Mouse (Mus musculus) heart, postnatal 36 days (tissue): ENCODE measurements around the gene Il1rl1. TPM values are rescaled to one million over a fixed set of nuclear protein-coding genes. Genes with fewer than 3 reads are reported as not detected.

Experiments used
- DNase-seq, 2 experiments: peaks; one replicate each; pipeline ENCODE4 v3.0.0; 2021 to 2022
- intact Hi-C: fragments of 180-260 bp; cut with DNase I; formaldehyde crosslinking; loops from one replicate; pipeline ENCODE4 v1.15.1; 2025
- total RNA-seq, 2 experiments: library from RNA; stranded (reverse); gene quantifications; 2 replicates each; pipeline ENCODE4 v1.2.3; 2021

The Il1rl1 gene
- total RNA-seq, 2 experiments from 2014 or later = 0.80 to 0.87 TPM

DNA sequence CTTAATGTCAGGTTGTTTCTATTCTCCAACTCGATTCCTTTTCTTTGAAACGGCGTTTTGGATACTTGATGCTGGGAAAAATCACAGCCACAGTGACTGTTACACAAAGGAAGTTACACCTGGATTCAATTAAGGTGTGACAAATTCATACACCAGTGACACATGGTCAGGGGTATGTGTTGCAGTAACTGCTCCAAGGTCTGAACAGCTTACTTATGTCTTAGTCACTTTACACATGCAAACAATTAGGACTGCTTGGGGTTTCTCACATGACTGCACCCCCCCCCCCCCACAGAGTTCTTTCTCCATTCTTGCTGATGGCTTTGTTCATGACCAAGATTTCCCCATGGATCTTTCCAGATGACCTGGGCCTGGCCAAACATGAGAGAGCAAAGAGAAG is 6.6 kb downstream of the Il1rl1 start:
- DNase-seq = no peak

DNA sequence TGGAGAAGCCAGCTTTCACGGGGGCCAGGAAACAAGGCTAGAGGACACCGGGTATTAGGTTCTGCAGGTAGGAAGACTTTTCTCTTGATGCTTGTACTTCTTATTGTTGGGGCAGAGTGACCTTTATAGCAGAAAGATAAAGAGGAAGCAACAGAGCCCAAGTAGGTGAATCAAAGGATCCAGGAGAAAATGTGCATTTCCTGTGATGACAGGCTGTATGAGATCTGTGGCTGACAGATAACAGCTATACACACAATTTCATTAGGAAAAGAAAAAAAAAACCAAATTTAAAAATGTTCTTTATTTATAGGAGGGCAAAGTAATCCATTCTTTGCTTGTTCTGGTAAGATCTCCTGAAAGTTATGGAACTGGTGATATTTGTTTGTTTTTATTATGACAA is 8.0 kb downstream of the Il1rl1 start:
- no peak for DNase-seq
- intact Hi-C loops = no loop called here

More for the DNA sequence above, 6.6 kb downstream of the Il1rl1 start:
- intact Hi-C loops = no loop called here

GRCm38 (mm10) chr1:40439504-40439903 is 10.1 kb downstream of the Il1rl1 start:
- no peak for DNase-seq
- intact Hi-C loops = no loop called here

DNA sequence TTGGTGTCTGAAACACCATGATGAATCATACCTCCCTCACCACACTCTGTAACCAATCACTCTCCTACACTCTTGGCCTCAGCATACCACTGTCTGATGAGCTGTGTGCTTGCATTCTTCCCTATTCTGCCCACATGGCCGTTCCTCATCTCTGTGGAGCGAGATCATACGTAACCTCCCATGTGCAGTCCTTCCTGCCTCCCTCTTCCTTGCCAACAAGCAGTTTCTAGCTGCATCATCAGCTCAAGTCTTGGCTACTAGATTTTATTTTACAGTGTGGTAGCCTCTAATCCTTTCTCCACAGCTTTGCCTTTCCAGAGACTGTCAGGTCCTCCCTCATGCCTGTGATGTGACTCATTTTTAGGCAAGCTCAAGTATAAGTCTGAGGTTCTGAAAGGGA is 15.4 kb downstream of the Il1rl1 start:
- intact Hi-C loops = no loop called here
- DNase-seq = no peak

GRCm38 (mm10) chr1:40465477-40466430 is 36.4 kb downstream of the Il1rl1 start, which contains the start of gene Il18r1:
Gene Il18r1 (plus strand): TSS chr1:40465552.
- DNase-seq = no peak
- intact Hi-C loops = no loop called here

DNA sequence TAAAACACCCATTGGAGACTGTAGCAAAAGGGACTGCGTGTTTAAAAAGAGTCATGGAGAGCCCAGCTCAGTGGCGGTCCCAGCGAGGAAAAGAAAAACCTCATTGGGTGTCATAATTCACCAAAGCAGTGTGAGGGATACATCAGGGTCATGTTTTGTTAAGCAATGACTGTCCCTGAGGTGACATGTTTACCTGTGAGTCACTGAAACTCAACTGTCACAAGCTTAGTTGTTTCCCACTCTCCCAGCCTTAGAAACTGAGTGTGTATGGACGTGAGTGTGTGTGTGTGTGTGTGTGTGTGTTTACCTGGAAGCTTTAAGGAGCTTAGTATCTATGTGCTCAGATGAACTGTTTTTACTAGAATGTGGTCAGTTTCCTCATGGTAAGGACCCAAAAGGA is 37.9 kb downstream of the Il1rl1 start:
- intact Hi-C loops = no loop called here
- no peak for DNase-seq

DNA sequence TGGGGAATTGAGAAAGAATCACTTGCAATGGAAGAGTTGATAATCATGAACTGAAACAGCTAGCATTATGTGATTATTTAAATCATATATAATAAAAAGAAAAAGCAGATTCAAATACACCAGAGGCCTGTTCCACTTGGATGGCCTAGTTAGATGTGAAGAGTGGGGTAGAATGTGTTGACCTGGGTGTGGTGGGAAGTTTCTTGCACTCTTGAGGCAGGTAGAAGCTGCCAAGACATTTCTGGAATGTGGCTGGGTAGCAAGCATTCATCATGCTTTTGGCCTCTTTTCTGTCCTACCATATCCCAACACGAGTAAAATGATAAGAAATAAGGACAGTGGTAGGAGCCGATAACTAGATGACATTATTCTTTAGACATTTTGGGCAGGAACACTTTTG is 39.4 kb downstream of the Il1rl1 start:
- intact Hi-C loops = no loop called here
- DNase-seq = no peak

DNA sequence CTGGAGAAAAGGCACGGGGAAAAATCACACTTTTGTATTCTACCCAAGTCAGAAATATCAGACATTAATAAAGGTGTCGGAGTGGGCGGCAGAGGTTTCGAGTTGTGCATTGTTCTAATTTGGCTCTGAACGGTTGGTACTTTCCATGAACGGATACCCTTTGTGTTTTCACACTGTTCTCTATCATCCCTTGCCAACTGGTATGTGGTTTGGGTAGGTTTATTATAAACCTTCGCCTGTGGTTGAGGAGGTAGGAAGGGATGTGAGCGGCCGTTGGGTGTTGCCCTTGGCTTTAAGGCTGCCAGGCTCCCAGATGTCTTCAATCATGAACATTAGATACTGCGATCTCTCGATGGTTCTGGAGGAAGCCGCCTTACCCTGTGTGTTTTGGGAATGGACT is 40.5 kb downstream of the Il1rl1 start:
- intact Hi-C loops = no loop called here
- no peak for DNase-seq

GRCm38 (mm10) chr1:40472401-40472800 is 43.0 kb downstream of the Il1rl1 start:
- no peak for DNase-seq
- intact Hi-C loops = no loop called here

GRCm38 (mm10) chr1:40473640-40474039 is 44.3 kb downstream of the Il1rl1 start:
- intact Hi-C loops = no loop called here
- DNase-seq = no peak

DNA sequence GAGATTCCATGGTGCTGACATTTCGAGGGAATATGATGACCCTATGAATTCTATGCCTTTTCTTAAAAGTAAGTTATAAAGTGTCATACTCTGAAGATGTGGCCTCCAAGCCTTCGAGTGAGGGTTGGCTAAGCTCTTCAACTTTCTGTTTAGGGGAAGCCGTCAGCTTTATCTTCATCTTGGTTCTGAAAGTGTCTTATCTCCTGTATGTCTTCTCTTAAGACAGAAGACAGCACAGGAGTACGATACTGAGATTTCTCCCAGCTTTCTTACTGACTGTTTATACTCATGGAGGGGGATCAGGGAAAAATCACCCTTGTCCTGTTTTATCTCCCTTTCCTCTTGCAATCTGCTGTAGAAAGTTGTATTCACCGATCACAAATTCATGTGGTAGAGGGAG is 45.0 kb downstream of the Il1rl1 start:
- no peak for DNase-seq
- intact Hi-C loops = no loop called here

- intact Hi-C loops = no loop called here
- no peak for DNase-seq
Measured at GRCm38 (mm10) chr1:40475697-40476096, 46.3 kb downstream of the Il1rl1 start.

GRCm38 (mm10) chr1:40476756-40477155 is 47.4 kb downstream of the Il1rl1 start:
- no peak for DNase-seq
- intact Hi-C loops = no loop called here

GRCm38 (mm10) chr1:40479505-40479923 is 50.1 kb downstream of the Il1rl1 start:
- no peak for DNase-seq
- intact Hi-C loops = no loop called here

- intact Hi-C loops = no loop called here
- no peak for DNase-seq
Measured at GRCm38 (mm10) chr1:40494594-40494993, 65.2 kb downstream of the Il1rl1 start.

DNA sequence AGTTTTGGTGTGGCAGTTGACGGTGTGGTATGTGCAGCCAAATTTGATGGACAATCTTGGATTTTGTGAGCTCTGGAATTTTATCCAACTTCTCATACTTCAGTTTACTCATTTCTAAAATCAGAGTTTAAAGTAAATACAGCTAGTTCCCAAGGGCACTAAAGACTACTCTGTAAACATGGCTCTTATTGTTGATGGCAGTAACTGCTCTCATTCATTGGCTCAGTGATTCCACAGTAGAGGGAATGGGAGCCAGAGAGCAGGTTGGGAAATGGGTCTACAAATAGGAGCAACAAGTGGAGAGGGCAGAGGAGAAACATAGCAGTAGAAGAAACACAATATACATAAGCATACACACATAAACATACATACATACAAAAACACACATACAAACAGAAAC is 70.3 kb downstream of the Il1rl1 start:
- no peak for DNase-seq
- intact Hi-C loops = no loop called here

DNA sequence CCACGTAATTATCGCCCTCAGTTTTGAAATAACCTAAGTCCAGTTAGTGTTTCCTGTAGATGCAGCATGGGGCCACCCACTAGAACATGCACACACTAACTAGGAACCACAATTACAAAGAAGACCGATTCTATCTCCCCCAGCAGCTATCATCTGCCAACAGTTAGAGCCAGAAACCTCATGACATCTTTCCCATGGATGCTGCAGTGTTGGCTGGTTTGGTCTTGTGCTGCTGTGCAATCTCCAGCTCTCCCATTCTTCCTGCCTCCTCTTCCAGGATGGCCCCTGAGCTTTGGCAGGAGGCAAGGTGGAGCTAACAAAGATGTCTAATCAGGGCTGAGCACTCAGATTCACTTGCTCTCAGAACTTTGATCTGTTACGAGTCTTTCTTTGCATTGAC is 71.8 kb downstream of the Il1rl1 start:
- DNase-seq = no peak
- intact Hi-C loops = no loop called here

- intact Hi-C loops = no loop called here
Measured at GRCm38 (mm10) chr1:40501546-40502398, 72.4 kb downstream of the Il1rl1 start.

DNA sequence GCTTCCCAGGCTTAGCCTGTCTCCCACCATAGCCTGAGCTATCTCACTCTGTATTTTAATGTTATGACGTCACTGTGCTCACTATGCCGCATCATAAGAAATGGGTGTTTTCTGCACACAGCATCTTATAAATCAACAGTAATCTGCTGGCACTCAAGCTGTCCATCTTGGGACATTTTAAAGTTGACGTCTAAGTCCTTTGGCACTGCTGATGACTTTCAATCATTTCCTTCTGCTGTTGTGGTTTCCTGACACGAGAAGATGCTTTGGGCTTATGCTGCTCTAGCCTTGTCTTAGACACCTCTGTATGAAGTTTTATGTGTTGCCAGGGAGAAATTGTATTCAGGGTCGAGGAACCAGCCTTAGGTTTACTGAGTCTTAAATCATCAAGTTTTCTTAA is 75.2 kb downstream of the Il1rl1 start:
- intact Hi-C loops = no loop called here
- no peak for DNase-seq

More at GRCm38 (mm10) chr1:40501546-40502398, 72.4 kb downstream of the Il1rl1 start:
- DNase-seq = no peak
